Mouse (Mus musculus) thymus, adult 2 months (tissue): ENCODE measurements at regions not wholly inside any gene's neighbourhood (a gene's known extent, or its start where the extent isn't known, plus 50 kb on each side); places are given as distances from the start of the nearest gene placed in this dataset.
"Not testable (repeated sequence)": the region's sequence is repeated elsewhere in the genome, so short reads cannot be mapped to it uniquely, and the experiment has no call there.

ENCODE experiments used
- DNase-seq: peaks from one replicate; pipeline ENCODE4 v3.0.0; 2021
- H3K27ac ChIP-seq: fragments of 200-500 bp; 2 replicates; pipeline ENCODE4 v1.5.1; 2012; ENCODE audit warnings: low read length, control low read depth; ENCODE audit not compliant: control insufficient read depth, insufficient read depth
- H3K27me3 ChIP-seq: fragments of 200-500 bp; 2 replicates; pipeline ENCODE4 v1.6.1; 2012; ENCODE audit warnings: mild to moderate bottlenecking, low read length, moderate library complexity, mixed read lengths; ENCODE audit not compliant: control insufficient read depth, insufficient read depth
- H3K36me3 ChIP-seq: fragments of 200-500 bp; 2 replicates; pipeline ENCODE4 v1.6.1; 2012; ENCODE audit warnings: mild to moderate bottlenecking, low read length, moderate library complexity; ENCODE audit not compliant: control insufficient read depth, insufficient read depth
- H3K4me1 ChIP-seq: fragments of 200-500 bp; replicated peaks from 2 replicates; pipeline ENCODE4 v1.6.1; 2012; ENCODE audit warnings: low read length; ENCODE audit not compliant: control insufficient read depth, insufficient read depth
- H3K4me3 ChIP-seq: fragments of 200-500 bp; 2 replicates; pipeline ENCODE4 v1.5.1; 2012; ENCODE audit warnings: mild to moderate bottlenecking, low read length, control low read depth, moderate library complexity; ENCODE audit not compliant: control insufficient read depth, insufficient read depth
- CTCF ChIP-seq: fragments of 200-500 bp; IDR thresholded peaks from 2 replicates; pipeline ENCODE4 v1.5.1; 2012; ENCODE audit warnings: mild to moderate bottlenecking, control low read depth, low read length, moderate library complexity, borderline replicate concordance; ENCODE audit not compliant: control insufficient read depth, poor library complexity, insufficient read depth; ENCODE audit errors: extremely low read depth
- POLR2A ChIP-seq: fragments of 200-500 bp; IDR thresholded peaks from 2 replicates; pipeline ENCODE4 v1.6.1; 2012; ENCODE audit warnings: mild to moderate bottlenecking, low read length, control low read depth, moderate library complexity; ENCODE audit not compliant: control insufficient read depth, poor library complexity, insufficient read depth; ENCODE audit errors: extremely low read depth
- WGBS: fragments of 180-500 bp; shearing (Covaris S2); methylation state at CpG from one replicate; pipeline ENCODE4 v1.1.7; 2018; 5-methylcytosine and 5-hydroxymethylcytosine counted together

GRCm38 (mm10) chr11:94873693-94874092 lies 62.3 kb upstream of the Col1a1 start:
- Histone ChIP-seq H3K36me3 (no peaks in the 10 kb centered on the region), H3K4me1 (peaks cover 3% of the 10 kb centered on the region; the same call in 1 of the 2 replicates), H3K4me3 (no peak overlapping the region), H3K27ac (no peak overlapping the region), H3K27me3 (peaks cover 3% of the 10 kb centered on the region; the same call in 1 of the 2 replicates)
- WGBS, result 9% methylated on average over 7 of the region's 7 CpGs
- no peak for DNase-seq
- TF ChIP-seq CTCF (no peak), POLR2A (no peak)

GRCm38 (mm10) chr11:94872921-94873320 lies 63.1 kb upstream of the Col1a1 start:
- H3K27me3 ChIP-seq, result peaks cover 3% of the 10 kb centered on the region; the same call in 1 of the 2 replicates
- no peak for TF ChIP-seq CTCF
- TF ChIP-seq POLR2A, result no peak
- no peak overlapping the region for H3K4me3 ChIP-seq
- DNase-seq, result no peak
- H3K4me1 ChIP-seq, result peaks cover 3% of the 10 kb centered on the region; the same call in 1 of the 2 replicates
- no peak overlapping the region for H3K27ac ChIP-seq
- no peaks in the 10 kb centered on the region for H3K36me3 ChIP-seq
- 6% methylated on average over 19 of the region's 19 CpGs for WGBS

- no peak overlapping the region for H3K4me3 ChIP-seq
- WGBS, result 0% methylated on average over 1 of the region's 1 CpGs
- no peak for TF ChIP-seq CTCF
- no peak for TF ChIP-seq POLR2A
- H3K27me3 ChIP-seq, result peaks cover 3% of the 10 kb centered on the region; the same call in 1 of the 2 replicates
- H3K27ac ChIP-seq, result no peak overlapping the region
- H3K36me3 ChIP-seq, result no peaks in the 10 kb centered on the region
- H3K4me1 ChIP-seq, result peaks cover 3% of the 10 kb centered on the region; the same call in 1 of the 2 replicates
- peak; percentile 58 for DNase-seq
Observed at GRCm38 (mm10) chr11:94870341-94870740, 65.7 kb upstream of the Col1a1 start.

- WGBS, result 33% methylated on average over 4 of the region's 4 CpGs
- not testable (repeated sequence) for H3K4me3 ChIP-seq, H3K4me1 ChIP-seq, H3K36me3 ChIP-seq, H3K27ac ChIP-seq, H3K27me3 ChIP-seq
- peak; percentile 25 for DNase-seq
Observed at GRCm38 (mm10) chr11:94869866-94870265, 66.2 kb upstream of the Col1a1 start.

- H3K4me3 ChIP-seq, result no peak overlapping the region
- WGBS, result 18% methylated on average over 9 of the region's 9 CpGs
- H3K27ac ChIP-seq, result no peak overlapping the region
- TF ChIP-seq POLR2A (no peak), CTCF (peak; percentile 87)
- no peaks in the 10 kb centered on the region for H3K4me1 ChIP-seq
- no peaks in the 10 kb centered on the region for H3K36me3 ChIP-seq
- H3K27me3 ChIP-seq, result no peaks in the 10 kb centered on the region
- DNase-seq, result peak; percentile 65
Observed at GRCm38 (mm10) chr11:94866176-94866967, 69.7 kb upstream of the Col1a1 start.

- WGBS, result 95% methylated on average over 3 of the region's 3 CpGs
- no peaks in the 10 kb centered on the region for H3K27me3 ChIP-seq
Observed at GRCm38 (mm10) chr11:94850129-94850528, 67.6 kb upstream of the Tmem92 start.

GRCm38 (mm10) chr11:94839133-94839532 lies 56.6 kb upstream of the Tmem92 start:
- no peaks in the 10 kb centered on the region for H3K36me3 ChIP-seq
- no peak overlapping the region for H3K4me3 ChIP-seq
- H3K4me1 ChIP-seq, result no peaks in the 10 kb centered on the region
- TF ChIP-seq POLR2A (no peak), CTCF (no peak)
- no peak overlapping the region for H3K27ac ChIP-seq
- H3K27me3 ChIP-seq, result no peaks in the 10 kb centered on the region
- DNase-seq, result no peak

More at GRCm38 (mm10) chr11:94850129-94850528, 67.6 kb upstream of the Tmem92 start:
- no peak for TF ChIP-seq CTCF
- TF ChIP-seq POLR2A, result no peak
- Histone ChIP-seq H3K36me3 (no peaks in the 10 kb centered on the region), H3K4me3 (no peak overlapping the region), H3K27ac (no peak overlapping the region), H3K4me1 (no peaks in the 10 kb centered on the region)
- no peak for DNase-seq
